Mouse (Mus musculus) hindbrain, embryonic 13.5 days (tissue): ENCODE measurements around the gene Sfpq. TPM values are rescaled to one million over a fixed set of nuclear protein-coding genes. Genes with fewer than 3 reads are reported as not detected.
A peak's percentile ranks its signal among the peaks of the same experiment; 100 is the strongest.

ENCODE experiments used
- ATAC-seq: fragments of 200-750 bp; cut with Nextera tagmentation; 2 replicates; pipeline ENCODE4 v1.8.0; 2017; ENCODE audit warnings: moderate TSS enrichment; ENCODE audit not compliant: low FRiP score
- H3K27ac ChIP-seq: fragments of 300-500 bp; sonication (generic); 2 replicates; pipeline ENCODE4 v1.5.1; 2015; ENCODE audit warnings: inconsistent platforms, mild to moderate bottlenecking, moderate library complexity
- H3K27me3 ChIP-seq: fragments of 300-500 bp; sonication (generic); 2 replicates; pipeline ENCODE4 v1.6.1; 2015; ENCODE audit warnings: mild to moderate bottlenecking, inconsistent platforms
- H3K36me3 ChIP-seq: fragments of 300-500 bp; sonication (generic); 2 replicates; pipeline ENCODE4 v1.6.1; 2015; ENCODE audit warnings: mild to moderate bottlenecking, inconsistent platforms
- H3K4me1 ChIP-seq: fragments of 300-500 bp; sonication (generic); replicated peaks from 2 replicates; pipeline ENCODE4 v1.6.1; 2015; ENCODE audit warnings: inconsistent platforms
- H3K4me2 ChIP-seq: fragments of 300-500 bp; sonication (generic); 2 replicates; pipeline ENCODE4 v1.6.1; 2015; ENCODE audit warnings: inconsistent platforms, mild to moderate bottlenecking, moderate library complexity
- H3K4me3 ChIP-seq: fragments of 300-500 bp; sonication (generic); 2 replicates; pipeline ENCODE4 v1.5.1; 2015; ENCODE audit warnings: mild to moderate bottlenecking, inconsistent platforms
- H3K9ac ChIP-seq: fragments of 300-500 bp; sonication (generic); 2 replicates; pipeline ENCODE4 v1.6.1; 2015; ENCODE audit warnings: mild to moderate bottlenecking, inconsistent platforms
- H3K9me3 ChIP-seq: fragments of 300-500 bp; sonication (generic); 2 replicates; pipeline ENCODE4 v1.6.1; 2016; ENCODE audit warnings: inconsistent platforms
- WGBS: fragments of 180-500 bp; shearing (Covaris S2); methylation state at CpG from one replicate; pipeline ENCODE4 v1.1.7; 2015; 5-methylcytosine and 5-hydroxymethylcytosine counted together
- polyA plus RNA-seq: library from polyadenylated mRNA; unstranded; fragments of >200 nt; fragmentation: Nextera tagmentation; extraction: Ambion mirVana; gene quantifications from 2 replicates; pipeline ENCODE4 v1.2.1, GENCODE M21; 2015

The Sfpq gene
- polyA plus RNA-seq, 1 experiment from 2014 or later, result 89.9 TPM

DNA sequence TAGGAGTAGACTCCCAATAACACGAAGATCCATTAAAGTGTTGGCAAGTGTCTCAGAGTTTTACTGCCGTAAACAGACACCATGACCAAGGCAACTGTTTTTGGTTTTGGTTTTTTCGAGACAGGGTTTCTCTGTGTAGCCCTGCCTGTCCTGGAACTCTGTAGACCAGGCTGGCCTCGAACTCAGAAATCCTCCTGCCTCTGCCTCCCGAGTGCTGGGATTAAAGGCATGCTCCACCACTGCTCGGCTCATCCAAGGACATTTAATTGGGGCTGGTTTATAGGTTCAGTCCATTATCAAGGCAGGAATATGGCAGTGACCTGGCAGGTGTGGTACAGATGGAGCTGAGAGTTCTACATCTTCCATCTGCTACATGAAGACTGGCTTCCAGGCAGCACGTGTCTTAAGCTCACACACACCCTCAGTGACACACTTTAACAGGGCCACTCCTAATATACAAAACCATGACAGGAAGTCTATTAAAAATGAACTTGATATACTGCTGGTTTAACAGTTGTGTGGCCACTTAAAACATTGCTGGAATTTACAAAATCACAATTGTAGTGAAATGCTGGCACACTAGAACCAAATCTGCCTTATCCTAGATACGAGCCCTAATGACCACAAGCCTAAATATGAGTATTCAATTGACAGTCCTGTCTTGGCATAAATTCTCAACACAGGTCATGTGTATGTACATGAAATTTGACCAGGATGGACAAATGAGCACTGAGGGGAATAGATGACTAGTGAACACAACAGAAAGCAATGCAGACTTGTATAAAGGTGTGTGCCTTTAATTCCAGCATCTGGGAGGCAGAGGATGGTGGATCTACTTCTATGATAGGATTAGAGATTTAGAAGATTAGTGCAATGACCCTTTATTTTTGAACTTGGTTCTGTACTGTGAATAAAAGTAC, 17.0 kb downstream of the Sfpq start:
- no peak overlapping the region for H3K4me2 ChIP-seq
- peaks cover 71% of the 10 kb centered on the region for H3K36me3 ChIP-seq
- no peak overlapping the region for H3K4me3 ChIP-seq
- H3K4me1 ChIP-seq, result peaks cover 9% of the 10 kb centered on the region
- no peaks in the 10 kb centered on the region for H3K9me3 ChIP-seq
- 88% methylated on average over 8 of the region's 8 CpGs for WGBS
- H3K27me3 ChIP-seq, result no peaks in the 10 kb centered on the region
- ATAC-seq, result no peak
- no peak overlapping the region for H3K9ac ChIP-seq
- no peak overlapping the region for H3K27ac ChIP-seq

DNA sequence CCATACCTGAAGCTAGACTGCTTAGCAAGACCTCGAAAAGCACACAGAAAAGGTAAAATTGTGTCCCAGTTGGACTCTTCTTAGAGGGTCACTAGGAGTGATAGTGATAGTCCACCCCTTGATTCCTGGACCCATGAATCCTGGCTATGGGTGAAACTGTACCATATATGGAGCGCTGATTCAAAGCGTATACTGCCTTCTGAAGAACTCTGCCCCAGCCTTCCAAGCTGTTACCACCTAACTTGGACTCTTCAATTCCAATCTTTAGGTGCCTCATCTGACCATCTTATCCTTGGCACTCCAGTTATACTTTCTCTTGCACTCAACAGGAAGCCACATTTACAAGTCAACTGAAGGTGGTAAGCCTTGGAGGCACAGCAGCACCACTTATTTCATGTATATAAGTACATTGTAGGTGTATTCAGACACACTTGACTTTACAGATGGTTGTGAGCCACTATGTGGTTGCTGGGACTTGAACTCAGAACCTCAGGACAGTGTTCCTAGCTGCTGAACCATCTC, 17.8 kb downstream of the Sfpq start:
- no peaks in the 10 kb centered on the region for H3K9me3 ChIP-seq
- no peak overlapping the region for H3K27ac ChIP-seq
- peaks cover 67% of the 10 kb centered on the region for H3K36me3 ChIP-seq
- no peak overlapping the region for H3K4me3 ChIP-seq
- no peak overlapping the region for H3K4me2 ChIP-seq
- no peak for ATAC-seq
- H3K4me1 ChIP-seq, result peaks cover 4% of the 10 kb centered on the region
- 92% methylated on average over 3 of the region's 3 CpGs for WGBS
- no peak overlapping the region for H3K9ac ChIP-seq
- no peaks in the 10 kb centered on the region for H3K27me3 ChIP-seq

DNA sequence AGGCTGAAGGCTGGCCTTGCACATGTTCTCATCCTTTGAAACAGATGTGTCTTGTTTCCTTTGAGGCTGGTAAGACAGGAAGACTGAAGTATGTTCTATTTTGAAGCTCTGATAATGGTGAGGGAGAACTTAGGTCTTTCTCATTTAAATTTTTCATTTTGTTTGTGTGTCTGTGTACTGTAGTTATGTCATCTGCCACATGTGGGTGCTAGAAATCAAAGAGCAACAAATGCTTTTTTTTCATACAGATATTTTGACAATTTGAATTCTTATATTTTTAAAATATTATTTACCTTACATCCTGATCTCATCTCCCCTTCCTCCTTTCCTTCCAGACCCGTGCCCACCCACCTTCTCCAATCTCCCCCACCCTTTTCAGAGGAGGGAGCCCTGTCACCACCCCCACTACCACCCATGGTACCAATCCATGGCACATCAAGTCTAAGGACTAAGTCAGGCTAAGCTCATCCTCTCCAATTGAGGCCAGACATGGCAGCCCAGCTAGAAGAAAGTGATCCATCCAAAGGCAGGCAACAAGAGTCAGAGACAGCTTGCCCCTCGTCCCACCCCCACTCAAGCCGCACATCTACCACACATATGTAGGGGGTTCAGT, 18.9 kb downstream of the Sfpq start:
- Histone ChIP-seq H3K27me3 (no peaks in the 10 kb centered on the region), H3K27ac (no peak overlapping the region), H3K4me1 (no peaks in the 10 kb centered on the region), H3K4me3 (no peak overlapping the region), H3K36me3 (peaks cover 68% of the 10 kb centered on the region), H3K4me2 (no peak overlapping the region), H3K9ac (no peak overlapping the region), H3K9me3 (no peaks in the 10 kb centered on the region)
- ATAC-seq, result no peak
- WGBS, result 82% methylated on average over 3 of the region's 3 CpGs

DNA sequence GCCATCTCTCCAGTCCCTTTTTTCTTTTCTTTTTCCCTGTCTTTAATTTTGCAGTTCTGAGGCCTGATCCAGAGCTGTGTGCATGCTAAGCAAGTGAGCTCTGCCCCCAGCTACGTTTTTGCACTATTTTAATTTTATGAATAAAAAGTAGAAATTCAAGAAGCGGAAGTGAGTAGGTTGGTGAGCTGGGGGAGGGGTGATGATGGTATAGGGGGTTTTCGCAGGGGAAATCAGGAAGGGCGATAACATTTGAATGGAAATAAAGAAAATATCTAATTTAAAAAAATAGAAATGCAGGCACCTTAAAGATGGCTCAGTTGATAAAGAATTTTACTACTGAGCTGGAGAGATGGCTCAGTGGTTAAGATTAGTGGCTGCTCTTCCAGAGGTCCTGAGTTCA, 22.4 kb downstream of the Sfpq start:
- no peak overlapping the region for H3K4me3 ChIP-seq
- H3K4me2 ChIP-seq, result no peak overlapping the region
- WGBS, result 87% methylated on average over 4 of the region's 4 CpGs
- peaks cover 61% of the 10 kb centered on the region for H3K36me3 ChIP-seq
- no peaks in the 10 kb centered on the region for H3K4me1 ChIP-seq
- H3K27me3 ChIP-seq, result no peaks in the 10 kb centered on the region
- H3K27ac ChIP-seq, result no peak overlapping the region
- H3K9ac ChIP-seq, result no peak overlapping the region
- no peaks in the 10 kb centered on the region for H3K9me3 ChIP-seq
- no peak for ATAC-seq

DNA sequence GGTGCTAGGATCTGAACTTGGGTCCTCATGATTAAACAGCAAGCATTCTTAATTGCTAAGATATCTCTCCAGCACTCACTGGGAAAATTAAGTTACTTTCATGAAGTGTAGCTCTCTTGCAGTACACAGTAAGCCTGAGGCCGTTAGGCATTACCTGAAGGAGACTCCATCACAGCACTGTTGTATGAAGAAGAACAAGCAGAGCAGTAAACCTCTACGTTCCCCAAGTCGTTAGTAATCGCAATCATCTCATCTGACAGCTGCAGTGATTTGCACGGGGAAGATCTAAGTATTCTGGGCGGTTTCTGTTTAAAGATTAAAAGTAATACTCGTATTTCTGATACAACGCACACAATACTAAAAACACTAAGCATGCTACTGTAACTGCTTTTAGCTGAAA, 30.0 kb downstream of the Sfpq start:
- Histone ChIP-seq H3K27me3 (no peaks in the 10 kb centered on the region), H3K27ac (no peak overlapping the region), H3K4me3 (no peak overlapping the region), H3K9ac (no peak overlapping the region), H3K4me1 (no peaks in the 10 kb centered on the region), H3K9me3 (no peaks in the 10 kb centered on the region), H3K4me2 (no peak overlapping the region), H3K36me3 (peaks cover 67% of the 10 kb centered on the region)
- no peak for ATAC-seq
- WGBS, result 90% methylated on average over 8 of the region's 8 CpGs

DNA sequence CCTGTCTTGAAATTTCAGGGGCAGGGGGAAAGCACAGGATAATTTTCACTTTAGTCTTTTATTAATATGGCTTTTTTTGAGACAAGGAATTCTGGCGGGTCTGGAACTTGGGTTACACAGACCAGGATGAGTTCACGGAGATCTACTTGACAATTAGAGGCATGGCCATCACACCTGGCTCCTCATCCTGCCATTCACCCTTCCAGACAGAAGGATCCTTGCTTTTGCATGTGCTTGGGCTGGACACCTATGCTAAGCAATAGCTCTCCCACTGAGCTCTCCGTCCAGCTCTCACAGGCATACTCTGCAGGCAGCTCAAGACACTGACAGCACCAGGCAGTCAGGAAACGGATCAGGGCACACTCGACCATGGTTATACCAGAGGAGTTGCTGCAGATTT, 31.9 kb downstream of the Sfpq start:
- H3K9me3 ChIP-seq, result no peaks in the 10 kb centered on the region
- no peak overlapping the region for H3K27ac ChIP-seq
- H3K4me2 ChIP-seq, result no peak overlapping the region
- H3K9ac ChIP-seq, result no peak overlapping the region
- H3K4me1 ChIP-seq, result no peaks in the 10 kb centered on the region
- no peak for ATAC-seq
- WGBS, result 91% methylated on average over 5 of the region's 5 CpGs
- H3K36me3 ChIP-seq, result peaks cover 62% of the 10 kb centered on the region
- H3K27me3 ChIP-seq, result no peaks in the 10 kb centered on the region
- no peak overlapping the region for H3K4me3 ChIP-seq

DNA sequence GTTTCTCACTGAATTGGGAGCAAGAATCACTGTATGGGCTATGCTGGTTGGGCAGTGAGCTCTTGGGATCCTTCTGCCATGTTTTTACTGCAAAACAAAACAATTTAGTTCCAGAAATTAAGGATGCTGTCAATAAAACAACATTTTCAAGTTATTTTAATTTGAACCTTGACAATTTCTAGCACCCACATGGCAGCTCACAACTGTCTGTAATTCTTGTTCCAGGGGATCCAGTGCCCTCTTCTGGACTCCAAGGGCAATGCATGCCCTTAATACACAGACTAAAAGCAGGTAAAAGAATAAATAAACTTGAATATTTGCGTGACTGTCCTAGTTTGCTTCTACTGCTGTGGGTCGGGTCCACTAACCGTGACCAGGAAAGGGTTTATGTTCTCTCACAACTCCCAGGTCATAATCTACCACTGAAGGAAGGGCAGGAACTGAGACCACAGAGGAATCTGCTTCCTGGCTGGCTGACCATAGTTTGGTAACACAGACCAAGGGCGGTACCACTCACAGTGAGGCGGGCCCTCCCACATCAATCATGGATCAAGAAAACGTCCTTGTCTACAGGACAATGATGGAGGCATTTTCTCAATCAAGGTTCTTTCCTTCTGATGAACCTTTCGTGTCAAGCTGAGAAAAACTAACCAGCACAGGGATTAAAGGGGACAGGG, 33.5 kb downstream of the Sfpq start:
- H3K4me3 ChIP-seq, result no peak overlapping the region
- no peaks in the 10 kb centered on the region for H3K9me3 ChIP-seq
- no peak overlapping the region for H3K27ac ChIP-seq
- peaks cover 56% of the 10 kb centered on the region for H3K36me3 ChIP-seq
- ATAC-seq, result no peak
- WGBS, result 79% methylated on average over 7 of the region's 7 CpGs
- no peak overlapping the region for H3K4me2 ChIP-seq
- H3K27me3 ChIP-seq, result no peaks in the 10 kb centered on the region
- peaks cover 3% of the 10 kb centered on the region; the same call in 1 of the 2 replicates for H3K4me1 ChIP-seq
- no peak overlapping the region for H3K9ac ChIP-seq

DNA sequence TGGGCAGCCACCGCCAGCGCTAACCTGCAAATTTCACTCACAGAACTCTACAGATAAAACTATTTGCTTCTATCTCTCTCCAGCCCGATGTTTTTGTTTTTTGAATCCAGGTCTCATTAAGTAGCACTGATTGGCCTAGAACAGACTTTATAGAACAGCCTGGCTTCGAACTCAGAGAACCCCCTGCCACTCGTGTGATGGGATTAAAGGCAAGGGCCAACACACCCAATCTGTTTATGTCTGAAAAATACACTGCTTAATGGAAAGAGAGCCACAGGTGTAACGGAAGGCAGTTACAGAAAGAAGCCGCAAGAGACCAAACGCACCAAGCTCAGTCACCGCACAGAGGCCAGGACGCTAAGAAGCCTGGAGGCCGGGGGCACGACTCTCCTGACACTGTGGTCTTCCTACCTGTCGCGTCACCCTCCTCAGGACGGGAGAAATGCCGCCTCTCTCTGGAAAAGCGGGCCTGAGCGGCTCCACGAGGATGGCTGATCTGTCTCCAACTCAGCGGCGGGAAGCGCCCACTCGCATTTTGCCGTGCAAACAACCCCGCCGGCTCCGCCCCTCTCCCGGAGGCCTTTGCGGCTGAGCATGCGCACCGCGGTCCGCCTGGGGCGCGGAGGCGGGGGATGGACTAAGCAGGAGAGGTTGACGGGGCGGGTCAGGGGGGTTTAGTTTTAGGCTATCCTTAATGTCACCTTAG, 39.6 kb downstream of the Sfpq start, which contains the start of gene Zmym1:
Gene Zmym1, minus strand, starts transcription at position 568 of the 706 bp plus-strand sequence.
- under 1% methylated on average over 38 of the region's 38 CpGs for WGBS
- Histone ChIP-seq H3K36me3 (peaks cover 19% of the 10 kb centered on the region), H3K9me3 (no peaks in the 10 kb centered on the region), H3K4me2 (peak within 1 kb of the TSS; percentile 84), H3K4me1 (peaks cover 16% of the 10 kb centered on the region), H3K27me3 (no peaks in the 10 kb centered on the region), H3K9ac (peak within 1 kb of the TSS; percentile 83), H3K27ac (peak within 1 kb of the TSS; percentile 50), H3K4me3 (peak within 1 kb of the TSS; percentile 80)
- peak; percentile 86 for ATAC-seq

DNA sequence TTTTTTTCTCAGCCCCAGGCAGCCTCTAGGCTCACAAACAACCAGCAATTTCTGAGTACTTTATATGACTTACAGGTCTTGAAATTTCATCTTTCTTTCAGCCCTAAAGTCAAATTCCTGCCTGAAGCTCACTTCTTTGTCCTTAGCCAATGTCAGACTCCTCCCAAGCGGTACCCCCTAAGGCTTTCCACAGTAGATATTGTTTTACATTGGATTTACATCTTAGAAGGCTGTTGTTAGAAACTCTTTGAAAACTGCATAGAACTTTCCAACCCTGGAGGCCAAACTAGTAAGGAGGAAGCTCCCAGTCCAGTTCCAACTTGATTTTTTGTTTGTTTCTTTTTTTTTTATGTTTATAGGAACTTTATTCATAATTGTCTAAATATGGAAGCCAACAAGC, 42.9 kb downstream of the Sfpq start:
- H3K36me3 ChIP-seq, result no peaks in the 10 kb centered on the region
- no peaks in the 10 kb centered on the region for H3K9me3 ChIP-seq
- H3K27me3 ChIP-seq, result no peaks in the 10 kb centered on the region
- H3K9ac ChIP-seq, result no peak overlapping the region
- no peak overlapping the region for H3K4me3 ChIP-seq
- H3K4me2 ChIP-seq, result no peak overlapping the region
- ATAC-seq, result no peak
- 43% methylated on average over 1 of the region's 1 CpGs for WGBS
- H3K27ac ChIP-seq, result no peak overlapping the region
- H3K4me1 ChIP-seq, result peaks cover 16% of the 10 kb centered on the region

DNA sequence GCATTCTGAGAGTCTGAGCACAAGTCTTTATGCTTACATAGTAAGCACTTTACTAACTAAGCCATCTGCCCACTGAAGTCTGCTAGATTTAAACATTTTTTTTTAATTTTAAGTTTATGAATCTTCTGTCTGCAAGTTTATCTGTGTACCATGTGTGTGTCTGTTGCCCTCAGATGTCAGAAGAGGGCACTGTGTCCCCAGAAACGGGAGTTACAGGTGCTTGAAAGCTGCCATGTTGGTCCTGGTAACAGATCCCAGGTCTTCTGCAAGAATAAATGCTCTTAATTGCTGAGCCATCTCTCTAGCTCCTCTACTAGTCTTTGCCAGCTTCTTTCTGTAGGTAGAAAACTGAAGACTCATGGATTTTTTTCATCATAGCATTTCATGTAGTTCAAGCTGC, 53.8 kb downstream of the Sfpq start:
- no peak overlapping the region for H3K9ac ChIP-seq
- no peaks in the 10 kb centered on the region for H3K27me3 ChIP-seq
- H3K36me3 ChIP-seq, result no peaks in the 10 kb centered on the region
- no peak overlapping the region for H3K27ac ChIP-seq
- 75% methylated on average over 1 of the region's 1 CpGs for WGBS
- H3K4me2 ChIP-seq, result no peak overlapping the region
- H3K9me3 ChIP-seq, result 0 out of 2 replicates have a peak, but pooled peaks cover 3% of the 10 kb centered on the region
- H3K4me3 ChIP-seq, result no peak overlapping the region
- peaks cover 19% of the 10 kb centered on the region for H3K4me1 ChIP-seq
- ATAC-seq, result no peak

DNA sequence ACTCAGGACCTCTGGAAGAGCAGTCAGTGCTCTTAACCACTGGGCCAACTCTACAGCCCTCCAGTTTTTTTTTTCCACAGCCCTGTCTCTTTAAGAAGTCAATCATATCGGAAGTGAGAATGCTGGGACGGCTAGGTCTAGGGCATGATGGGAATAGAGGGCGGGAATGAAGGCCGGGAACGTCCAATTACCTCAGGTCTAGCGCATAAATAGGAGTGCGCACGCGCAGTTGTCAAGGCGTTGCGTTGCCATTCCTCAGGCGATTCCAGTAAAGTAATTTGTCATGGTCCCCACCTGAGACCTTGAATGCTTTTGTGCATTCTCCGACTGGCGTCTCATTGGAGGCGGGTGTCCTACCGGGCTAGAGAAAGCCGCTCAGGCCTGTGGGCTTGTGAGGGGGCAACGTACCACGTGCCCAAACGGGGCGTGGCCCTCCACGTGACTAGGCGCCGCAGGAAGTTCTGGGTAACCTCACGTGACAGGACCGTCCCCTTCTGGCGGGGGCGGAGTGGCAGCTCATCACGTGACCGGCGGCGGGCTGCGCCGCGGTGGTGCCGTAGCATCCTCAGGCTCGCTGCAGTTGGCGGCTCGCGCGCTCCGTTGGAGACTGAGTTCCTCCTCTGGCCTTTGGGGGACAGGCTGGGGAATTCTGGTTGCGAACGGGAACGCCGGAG, 55.9 kb downstream of the Sfpq start, which contains the start of gene Zmym6:
Gene Zmym6, plus strand, starts transcription at position 509 of the 674 bp plus-strand sequence.
- Histone ChIP-seq H3K4me3 (peak within 1 kb of the TSS; percentile 63), H3K27me3 (no peaks in the 10 kb centered on the region), H3K27ac (peak within 1 kb of the TSS; percentile 95), H3K9ac (peak within 1 kb of the TSS; percentile 75), H3K9me3 (0 out of 2 replicates have a peak, but pooled peaks cover 2% of the 10 kb centered on the region), H3K36me3 (no peaks in the 10 kb centered on the region), H3K4me1 (peaks cover 25% of the 10 kb centered on the region), H3K4me2 (peak within 1 kb of the TSS; percentile 71)
- peak; percentile 98 for ATAC-seq
- WGBS, result under 1% methylated on average over 46 of the region's 46 CpGs
